Mouse (Mus musculus) thymus, adult 2 months (tissue): ENCODE data around the gene Thoc6. TPM values are rescaled to one million over a fixed set of nuclear protein-coding genes. Genes with fewer than 3 reads are reported as not detected.

Source experiments
- DNase-seq: peaks from one replicate; pipeline ENCODE4 v3.0.0; 2021
- H3K27ac ChIP-seq: fragments of 200-500 bp; 2 replicates; pipeline ENCODE4 v1.5.1; 2012; ENCODE audit warnings: low read length, control low read depth; ENCODE audit not compliant: control insufficient read depth, insufficient read depth
- H3K27me3 ChIP-seq: fragments of 200-500 bp; 2 replicates; pipeline ENCODE4 v1.6.1; 2012; ENCODE audit warnings: mild to moderate bottlenecking, low read length, moderate library complexity, mixed read lengths; ENCODE audit not compliant: control insufficient read depth, insufficient read depth
- H3K36me3 ChIP-seq: fragments of 200-500 bp; 2 replicates; pipeline ENCODE4 v1.6.1; 2012; ENCODE audit warnings: mild to moderate bottlenecking, low read length, moderate library complexity; ENCODE audit not compliant: control insufficient read depth, insufficient read depth
- H3K4me1 ChIP-seq: fragments of 200-500 bp; replicated peaks from 2 replicates; pipeline ENCODE4 v1.6.1; 2012; ENCODE audit warnings: low read length; ENCODE audit not compliant: control insufficient read depth, insufficient read depth
- H3K4me3 ChIP-seq: fragments of 200-500 bp; 2 replicates; pipeline ENCODE4 v1.5.1; 2012; ENCODE audit warnings: mild to moderate bottlenecking, low read length, control low read depth, moderate library complexity; ENCODE audit not compliant: control insufficient read depth, insufficient read depth
- CTCF ChIP-seq: fragments of 200-500 bp; IDR thresholded peaks from 2 replicates; pipeline ENCODE4 v1.5.1; 2012; ENCODE audit warnings: mild to moderate bottlenecking, control low read depth, low read length, moderate library complexity, borderline replicate concordance; ENCODE audit not compliant: control insufficient read depth, poor library complexity, insufficient read depth; ENCODE audit errors: extremely low read depth
- POLR2A ChIP-seq: fragments of 200-500 bp; IDR thresholded peaks from 2 replicates; pipeline ENCODE4 v1.6.1; 2012; ENCODE audit warnings: mild to moderate bottlenecking, low read length, control low read depth, moderate library complexity; ENCODE audit not compliant: control insufficient read depth, poor library complexity, insufficient read depth; ENCODE audit errors: extremely low read depth
- WGBS: fragments of 180-500 bp; shearing (Covaris S2); methylation state at CpG from one replicate; pipeline ENCODE4 v1.1.7; 2018; 5-methylcytosine and 5-hydroxymethylcytosine counted together
- polyA plus RNA-seq: library from polyadenylated mRNA; depleted of rRNA; stranded (reverse); fragments of >200 nt; gene quantifications from 2 replicates; pipeline ENCODE4 v1.2.3, GENCODE M21; 2012

Thoc6 gene
- polyA plus RNA-seq, 1 experiment = 84.5 TPM

DNA sequence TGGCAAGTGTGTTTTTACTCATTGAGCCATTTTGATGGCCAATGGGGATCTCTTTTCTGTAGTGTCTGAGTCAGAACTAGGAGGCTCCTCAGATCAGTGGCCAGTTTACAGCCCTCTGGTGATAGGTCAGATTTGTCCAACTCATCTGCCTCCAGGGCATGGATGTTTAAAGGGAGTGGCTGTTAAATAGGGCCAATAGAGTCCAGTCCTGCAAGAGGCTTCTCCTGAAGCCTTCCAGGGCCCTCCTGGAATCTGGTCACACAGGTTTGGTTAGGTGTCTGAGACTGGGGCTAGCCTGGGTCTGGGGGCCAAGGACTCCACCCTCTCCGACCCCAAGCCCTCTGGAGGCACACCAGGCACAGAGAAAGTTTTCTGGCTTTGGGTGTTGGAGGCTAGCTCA lies 20.8 kb upstream of the Thoc6 start:
- 96% methylated on average over 1 of the region's 1 CpGs for WGBS
- H3K36me3 ChIP-seq = no peaks in the 10 kb centered on the region
- DNase-seq = no peak
- peaks cover 4% of the 10 kb centered on the region; the same call in 1 of the 2 replicates for H3K27me3 ChIP-seq
- no peak for TF ChIP-seq POLR2A
- TF ChIP-seq CTCF = no peak
- H3K4me3 ChIP-seq = no peak overlapping the region
- H3K27ac ChIP-seq = no peak overlapping the region
- peaks cover 4% of the 10 kb centered on the region; the same call in 1 of the 2 replicates for H3K4me1 ChIP-seq

GRCm38 (mm10) chr17:23683856-23684672 lies 10.4 kb upstream of the Thoc6 start, which contains the start of gene Cldn9:
TSS of gene Cldn9 (minus strand) at chr17:23684026.
- no peak within 1 kb of the TSS for H3K27ac ChIP-seq
- DNase-seq = no peak
- H3K36me3 ChIP-seq = no peaks in the 10 kb centered on the region
- peaks cover 3% of the 10 kb centered on the region for H3K4me1 ChIP-seq
- H3K4me3 ChIP-seq = no peak within 1 kb of the TSS
- no peak for TF ChIP-seq POLR2A
- no peak for TF ChIP-seq CTCF
- WGBS = 50% methylated on average over 15 of the region's 15 CpGs
- peaks cover 7% of the 10 kb centered on the region; the same call in 1 of the 2 replicates for H3K27me3 ChIP-seq

DNA sequence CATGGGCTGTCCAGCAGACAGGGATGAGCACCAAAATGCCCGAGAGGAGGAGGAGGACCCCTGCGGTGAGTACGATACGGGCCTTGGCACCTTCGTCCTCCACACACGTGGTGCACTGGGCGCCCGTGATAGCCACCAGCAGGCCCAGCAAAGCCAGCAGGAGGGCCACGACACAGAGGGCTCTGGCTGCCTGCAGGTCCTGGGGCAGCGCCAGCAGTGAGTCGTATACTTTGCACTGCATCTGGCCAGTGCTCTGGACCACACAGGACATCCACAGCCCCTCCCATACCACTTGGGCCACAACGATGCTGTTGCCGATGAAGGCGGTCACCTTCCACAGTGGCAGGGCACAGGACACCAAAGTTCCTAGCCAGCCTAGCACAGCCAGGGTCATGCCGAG lies 9.5 kb upstream of the Thoc6 start:
- peaks cover 7% of the 10 kb centered on the region; the same call in 1 of the 2 replicates for H3K27me3 ChIP-seq
- no peak for TF ChIP-seq POLR2A
- TF ChIP-seq CTCF = no peak
- WGBS = 75% methylated on average over 15 of the region's 15 CpGs
- no peak for DNase-seq
- H3K36me3 ChIP-seq = no peaks in the 10 kb centered on the region
- H3K4me3 ChIP-seq = no peak overlapping the region
- peaks cover 3% of the 10 kb centered on the region for H3K4me1 ChIP-seq
- no peak overlapping the region for H3K27ac ChIP-seq

GRCm38 (mm10) chr17:23682530-23682929 lies 8.8 kb upstream of the Thoc6 start:
- no peaks in the 10 kb centered on the region for H3K36me3 ChIP-seq
- no peak overlapping the region for H3K27ac ChIP-seq
- WGBS = 94% methylated on average over 3 of the region's 3 CpGs
- TF ChIP-seq CTCF (no peak), POLR2A (no peak)
- DNase-seq = no peak
- H3K4me3 ChIP-seq = no peak overlapping the region
- peaks cover 3% of the 10 kb centered on the region for H3K4me1 ChIP-seq
- peaks cover 7% of the 10 kb centered on the region; the same call in 1 of the 2 replicates for H3K27me3 ChIP-seq

GRCm38 (mm10) chr17:23682092-23682491 lies 8.4 kb upstream of the Thoc6 start:
- Histone ChIP-seq H3K27ac (no peak overlapping the region), H3K27me3 (peaks cover 7% of the 10 kb centered on the region; the same call in 1 of the 2 replicates), H3K4me1 (peaks cover 3% of the 10 kb centered on the region), H3K36me3 (no peaks in the 10 kb centered on the region), H3K4me3 (no peak overlapping the region)
- DNase-seq = no peak
- TF ChIP-seq POLR2A (no peak), CTCF (no peak)
- 85% methylated on average over 4 of the region's 4 CpGs for WGBS

DNA sequence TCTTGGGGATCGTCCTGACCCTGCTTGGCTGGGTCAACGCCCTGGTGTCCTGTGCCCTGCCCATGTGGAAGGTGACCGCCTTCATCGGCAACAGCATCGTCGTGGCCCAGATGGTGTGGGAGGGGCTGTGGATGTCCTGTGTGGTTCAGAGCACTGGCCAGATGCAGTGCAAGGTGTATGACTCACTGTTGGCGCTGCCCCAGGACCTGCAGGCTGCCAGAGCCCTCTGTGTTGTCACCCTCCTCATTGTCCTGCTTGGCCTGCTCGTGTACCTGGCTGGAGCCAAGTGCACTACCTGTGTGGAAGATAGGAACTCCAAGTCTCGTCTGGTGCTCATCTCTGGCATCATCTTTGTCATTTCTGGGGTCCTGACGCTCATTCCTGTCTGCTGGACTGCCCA lies 7.4 kb upstream of the Thoc6 start:
- Histone ChIP-seq H3K27ac (no peak overlapping the region), H3K27me3 (peaks cover 9% of the 10 kb centered on the region; the same call in 1 of the 2 replicates), H3K36me3 (no peaks in the 10 kb centered on the region), H3K4me3 (no peak overlapping the region), H3K4me1 (peaks cover 13% of the 10 kb centered on the region)
- TF ChIP-seq CTCF (no peak), POLR2A (no peak)
- DNase-seq = no peak
- WGBS = 80% methylated on average over 10 of the region's 10 CpGs
